Mouse (Mus musculus) CH12.LX (cell line): ENCODE results near the gene Tmco3.

Experiments used
- CTCF ChIP-seq, 2 experiments: IDR thresholded peaks in 1 of 2; conservative IDR thresholded peaks in 1 of 2; 2 replicates each; pipeline ENCODE4 v1.5.1; 2011 to 2012; ENCODE audit warnings: low read depth in 2 of 2, low read length in 2 of 2, improper control_type of control experiment in 1 of 2, inconsistent platforms in 1 of 2, mild to moderate bottlenecking in 1 of 2, moderate library complexity in 1 of 2
- ELF1 ChIP-seq: IDR thresholded peaks from 2 replicates; pipeline ENCODE4 v1.6.1; 2014; ENCODE audit warnings: low read depth, mild to moderate bottlenecking, inconsistent platforms, low read length, improper control_type of control experiment
- USF1 ChIP-seq: IDR thresholded peaks from 2 replicates; pipeline ENCODE4 v1.6.1; 2014; ENCODE audit warnings: low read depth, mild to moderate bottlenecking, inconsistent platforms, low read length, improper control_type of control experiment

GRCm38 (mm10) chr8:13240691-13241090 is 47.3 kb upstream of the Tmco3 start:
- TF ChIP-seq ELF1 (no peak), CTCF (conservative IDR thresholded peaks at IDR 0.05 in 1 of 2, IDR thresholded peaks at IDR 0.05 in 1 of 2; ENCODE audit: low read depth in 2 of 2, low read length in 2 of 2) (no peak), USF1 (no peak)
